13 mouse cellular contexts compared by ENCODE assay signal in the genomic region with DNA sequence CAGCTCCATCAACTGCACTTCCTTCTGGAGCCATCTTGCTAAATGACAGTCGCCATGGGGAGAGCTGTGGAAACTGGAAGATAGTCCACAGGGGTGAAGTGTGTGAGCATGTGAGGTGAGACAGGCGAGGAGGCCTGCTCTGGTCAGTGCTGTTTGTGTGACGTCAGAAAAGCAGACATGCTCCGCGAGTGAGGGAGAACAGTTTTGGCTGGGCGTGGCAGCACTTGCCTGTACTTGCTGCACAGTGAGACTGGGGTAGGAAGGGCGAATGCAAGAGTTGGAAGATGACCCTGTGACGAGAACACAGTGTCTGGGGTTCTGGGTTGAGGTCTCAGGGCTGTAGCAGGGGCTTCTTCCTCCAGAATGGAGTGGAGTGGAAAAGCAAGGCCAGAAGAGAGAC. TPM values are rescaled to one million over a fixed set of nuclear protein-coding genes. Genes with fewer than 3 reads are reported as not detected.
A peak's percentile ranks its signal among the peaks of the same experiment; 100 is the strongest.
DNase-seq lines count a peak whose midpoint lies in the region; ATAC-seq and TF ChIP-seq lines count a peak whose summit lies in the region.
"Had no signal": no experiment of that assay in that cellular context is flagged by ENCODE, and none has a peak within 500 bp of the region (broad histone marks: within the 10 kb centered on the region; RNA-seq: fewer than 3 reads in every experiment).

No protein-coding gene starts in this region.

- no peak for TF ChIP-seq POLR2A in myocyte (IDR thresholded peaks at IDR 0.05; ENCODE audit: insufficient read length, low read depth)

- H3K4me3 ChIP-seq in heart, embryonic 16.5 days (ENCODE audit: low read length) = no peak overlapping the region
- H3K4me3 ChIP-seq in midbrain, embryonic 12.5 days = no peak overlapping the region
- no peak overlapping the region for H3K4me3 ChIP-seq in midbrain, embryonic 15.5 days
- peak overlapping the region; percentile 30 for H3K4me3 ChIP-seq in embryonic facial prominence, embryonic 12.5 days
- peak overlapping the region; percentile 58 for H3K4me3 ChIP-seq in myocyte
- H3K4me3 ChIP-seq: liver, embryonic 13.5 days had no signal

- no peaks in the 10 kb centered on the region for H3K9me3 ChIP-seq in heart, embryonic 16.5 days (replicated peaks; ENCODE audit: control insufficient read depth, low read length)
- H3K9me3 ChIP-seq in midbrain, embryonic 12.5 days = no peaks in the 10 kb centered on the region
- no peaks in the 10 kb centered on the region for H3K9me3 ChIP-seq in midbrain, embryonic 15.5 days
- no peaks in the 10 kb centered on the region for H3K9me3 ChIP-seq in embryonic facial prominence, embryonic 12.5 days
- H3K9me3 ChIP-seq: liver, embryonic 13.5 days had no signal

- no peak for DNase-seq in heart, postnatal 14 days
- no peak for DNase-seq in embryo, embryonic 11 days
- DNase-seq in kidney, postnatal 14 days = no peak
- DNase-seq: adrenal gland, postnatal 10 days; cerebellum, adult 9-11 months; kidney, postnatal 25 days; liver, embryonic 13.5 days; retina, postnatal 1 day had no signal

- H3ac ChIP-seq in myocyte (ENCODE audit: control insufficient read depth, insufficient read length) = peak overlapping the region; percentile 52

- peak overlapping the region; percentile 11; the same call in 1 of the 2 replicates for H3K4me2 ChIP-seq in heart, embryonic 16.5 days (ENCODE audit: low read depth, low read length)
- H3K4me2 ChIP-seq in midbrain, embryonic 12.5 days (replicated peaks) = no peak overlapping the region
- no peak overlapping the region for H3K4me2 ChIP-seq in midbrain, embryonic 15.5 days
- peak overlapping the region; percentile 34 for H3K4me2 ChIP-seq in embryonic facial prominence, embryonic 12.5 days (replicated peaks)
- peak overlapping the region; percentile 70 for H3K4me2 ChIP-seq in myocyte (ENCODE audit: low read depth)
- H3K4me2 ChIP-seq: liver, embryonic 13.5 days had no signal

- peaks cover 43% of the 10 kb centered on the region for H3K79me2 ChIP-seq in myocyte (ENCODE audit: control insufficient read depth, insufficient read depth)

- whole genome bisulfite sequencing in heart, embryonic 16.5 days = 72% methylated on average over 8 of the region's 8 CpGs
- WGBS in midbrain, embryonic 12.5 days = 88% methylated on average over 8 of the region's 8 CpGs
- WGBS in midbrain, embryonic 15.5 days = 88% methylated on average over 8 of the region's 8 CpGs
- WGBS in embryonic facial prominence, embryonic 12.5 days = 76% methylated on average over 8 of the region's 8 CpGs

- ATAC-seq in heart, embryonic 16.5 days (replicated peaks; ENCODE audit: extremely low read depth, insufficient read depth, low FRiP score) = no peak
- ATAC-seq in midbrain, embryonic 12.5 days (ENCODE audit: low FRiP score, low read depth) = no peak
- ATAC-seq in midbrain, embryonic 15.5 days (replicated peaks) = no peak
- no peak for ATAC-seq in embryonic facial prominence, embryonic 12.5 days (ENCODE audit: insufficient number of reproducible peaks, insufficient read depth, low FRiP score, low TSS enrichment)

- H3K27ac ChIP-seq in heart, embryonic 16.5 days (ENCODE audit: low read length) = no peak overlapping the region
- H3K27ac ChIP-seq in midbrain, embryonic 12.5 days (replicated peaks) = no peak overlapping the region
- no peak overlapping the region for H3K27ac ChIP-seq in midbrain, embryonic 15.5 days
- H3K27ac ChIP-seq in embryonic facial prominence, embryonic 12.5 days = peak overlapping the region; percentile 93
- H3K27ac ChIP-seq: liver, embryonic 13.5 days had no signal

- intact Hi-C loops in heart, postnatal 14 days (cut with DNase I) = loop anchor here (5.0 kb wide), 1 partner anchor 75 kb away; no protein-coding TSS in a partner anchor

- no peaks in the 10 kb centered on the region for H3K27me3 ChIP-seq in heart, embryonic 16.5 days (ENCODE audit: control insufficient read depth, insufficient read depth, low read length)
- no peaks in the 10 kb centered on the region for H3K27me3 ChIP-seq in midbrain, embryonic 12.5 days
- no peaks in the 10 kb centered on the region for H3K27me3 ChIP-seq in midbrain, embryonic 15.5 days (replicated peaks)
- H3K27me3 ChIP-seq in embryonic facial prominence, embryonic 12.5 days = no peaks in the 10 kb centered on the region
- H3K27me3 ChIP-seq in myocyte (ENCODE audit: control insufficient read depth, insufficient read depth, insufficient read length) = no peaks in the 10 kb centered on the region
- H3K27me3 ChIP-seq: liver, embryonic 13.5 days had no signal

- peaks cover 9% of the 10 kb centered on the region; the same call in 1 of the 2 replicates for H3K4me1 ChIP-seq in heart, embryonic 16.5 days (ENCODE audit: control insufficient read depth, insufficient read depth, low read length)
- peaks cover 5% of the 10 kb centered on the region; the same call in 1 of the 2 replicates for H3K4me1 ChIP-seq in midbrain, embryonic 12.5 days
- H3K4me1 ChIP-seq in midbrain, embryonic 15.5 days = no peaks in the 10 kb centered on the region
- H3K4me1 ChIP-seq in embryonic facial prominence, embryonic 12.5 days = peaks cover 33% of the 10 kb centered on the region

- H3K9ac ChIP-seq in heart, embryonic 16.5 days (ENCODE audit: low read length) = no peak overlapping the region
- 0 out of 2 replicates have a peak overlapping the region, but pooled peaks have one; percentile 20 for H3K9ac ChIP-seq in midbrain, embryonic 12.5 days (replicated peaks)
- no peak overlapping the region for H3K9ac ChIP-seq in midbrain, embryonic 15.5 days
- H3K9ac ChIP-seq in embryonic facial prominence, embryonic 12.5 days = peak overlapping the region; percentile 7
- H3K9ac ChIP-seq: liver, embryonic 13.5 days had no signal

- no peaks in the 10 kb centered on the region; the same call in 1 of the 2 replicates for H3K36me3 ChIP-seq in heart, embryonic 16.5 days (ENCODE audit: control insufficient read depth, insufficient read depth)
- peaks cover 51% of the 10 kb centered on the region for H3K36me3 ChIP-seq in midbrain, embryonic 12.5 days
- peaks cover 8% of the 10 kb centered on the region; the same call in 1 of the 2 replicates for H3K36me3 ChIP-seq in midbrain, embryonic 15.5 days (replicated peaks)
- peaks cover 27% of the 10 kb centered on the region for H3K36me3 ChIP-seq in embryonic facial prominence, embryonic 12.5 days
- peaks cover 34% of the 10 kb centered on the region for H3K36me3 ChIP-seq in myocyte (ENCODE audit: control insufficient read depth, insufficient read depth)

TF ChIP-seq in myocyte, 11 proteins besides CTCF, POLR2A, EP300 and RAD21:
- TF ChIP-seq MAX (IDR thresholded peaks at IDR 0.05; ENCODE audit: low read depth) = no peak
- no peak for TF ChIP-seq TCF3 (IDR thresholded peaks at IDR 0.05; ENCODE audit: insufficient read length, low read depth)
- TF ChIP-seq E2F4 (IDR thresholded peaks at IDR 0.05; ENCODE audit: insufficient read depth) = no peak
- no peak for TF ChIP-seq CEBPB (IDR thresholded peaks at IDR 0.05; ENCODE audit: insufficient read depth, poor library complexity, severe bottlenecking)
- no peak for TF ChIP-seq MYOD1 (IDR thresholded peaks at IDR 0.05; ENCODE audit: control insufficient read depth in 1 of 3, insufficient read length in 2 of 3, low read depth in 2 of 3)
- TF ChIP-seq MYOG (IDR thresholded peaks at IDR 0.05; ENCODE audit: control insufficient read depth in 1 of 3, insufficient read depth in 1 of 3, insufficient read length in 2 of 3, low read depth in 2 of 3) = no peak
- no peak for TF ChIP-seq REST (IDR thresholded peaks at IDR 0.05; ENCODE audit: insufficient read depth, insufficient read length)
- no peak for TF ChIP-seq POLR2AphosphoS2 (IDR thresholded peaks at IDR 0.05; ENCODE audit: insufficient read length, low read depth)
- TF ChIP-seq TCF12 (IDR thresholded peaks at IDR 0.05; ENCODE audit: insufficient read depth, poor library complexity, severe bottlenecking) = no peak
- no peak for TF ChIP-seq SRF (IDR thresholded peaks at IDR 0.05; ENCODE audit: control insufficient read depth, insufficient read length, low read depth)
- no peak for TF ChIP-seq USF1 (IDR thresholded peaks at IDR 0.05; ENCODE audit: low read depth)

RNA-seq across cellular contexts. Expression of a gene that starts 41.4 kb away (rescaled TPM):
- polyA plus RNA-seq in heart, embryonic 16.5 days (2015; fragmentation: Nextera tagmentation; extraction: Ambion mirVana) = 173 and 203 TPM in 2 replicates
- total RNA-seq in heart, postnatal 14 days (2021) = 10 to 100 TPM; 82.7 to 91.6 TPM
- polyA plus RNA-seq in midbrain, embryonic 12.5 days (2016; fragmentation: Nextera tagmentation; extraction: Ambion mirVana) = 278 and 283 TPM in 2 replicates
- 240 and 244 TPM in 2 replicates for polyA plus RNA-seq in midbrain, embryonic 15.5 days (2015; fragmentation: Nextera tagmentation; extraction: Ambion mirVana)
- polyA plus RNA-seq in embryonic facial prominence, embryonic 12.5 days (2016; fragmentation: Nextera tagmentation; extraction: Ambion mirVana) = 328 and 342 TPM in 2 replicates
- 187 TPM for polyA plus RNA-seq in myocyte (2012; fragmentation: generic; extraction: Trizol)

Comparison
In these comparisons a context has a peak if more than half of its experiments do, and no peak if none do; other contexts are left out.
1. H3K9ac ChIP-seq: peak in midbrain, embryonic 12.5 days (single experiment) and embryonic facial prominence, embryonic 12.5 days (single experiment); none in heart, embryonic 16.5 days (single experiment) and midbrain, embryonic 15.5 days (single experiment).
2. H3K4me2 ChIP-seq: peak in heart, embryonic 16.5 days (single experiment), embryonic facial prominence, embryonic 12.5 days (single experiment) and myocyte (single experiment); none in midbrain, embryonic 12.5 days (single experiment) and midbrain, embryonic 15.5 days (single experiment).
3. H3K4me3 ChIP-seq: peak in embryonic facial prominence, embryonic 12.5 days (single experiment) and myocyte (single experiment); none in heart, embryonic 16.5 days (single experiment), midbrain, embryonic 12.5 days (single experiment) and midbrain, embryonic 15.5 days (single experiment).